9 mouse cellular contexts compared by ENCODE assay signal in genomic region chrX:48422986-48423385, GRCm38 (mm10). TPM values are rescaled to one million over a fixed set of nuclear protein-coding genes. Genes with fewer than 3 reads are reported as not detected.
DNase-seq lines count a peak whose midpoint lies in the region; ATAC-seq and TF ChIP-seq lines count a peak whose summit lies in the region.
"Had no signal": no experiment of that assay in that cellular context is flagged by ENCODE, and none has a peak within 500 bp of the region (broad histone marks: within the 10 kb centered on the region; RNA-seq: fewer than 3 reads in every experiment).

No protein-coding gene starts in this region.

- no peaks in the 10 kb centered on the region for H3K4me1 ChIP-seq in intestine, embryonic 14.5 days (replicated peaks; ENCODE audit: control insufficient read depth, insufficient read depth, low read length)
- H3K4me1 ChIP-seq in intestine, embryonic 15.5 days (replicated peaks): 0 out of 2 replicates have a peak, but pooled peaks cover 6% of the 10 kb centered on the region
- no peaks in the 10 kb centered on the region for H3K4me1 ChIP-seq in limb, embryonic 14.5 days (ENCODE audit: control insufficient read depth, insufficient read depth, low read length)
- H3K4me1 ChIP-seq: midbrain, embryonic 12.5 days had no signal

- H3K9ac ChIP-seq in intestine, embryonic 14.5 days (ENCODE audit: low read length): no peak overlapping the region
- no peak overlapping the region for H3K9ac ChIP-seq in intestine, embryonic 15.5 days
- no peak overlapping the region for H3K9ac ChIP-seq in limb, embryonic 14.5 days (ENCODE audit: low read depth, low read length, severe bottlenecking)
- H3K9ac ChIP-seq: midbrain, embryonic 12.5 days had no signal

- TF ChIP-seq POLR2A in limb, embryonic 14.5 days (IDR thresholded peaks at IDR 0.05; ENCODE audit: borderline replicate concordance, extremely low read depth, insufficient read depth, insufficient read length): no peak

- H3K27me3 ChIP-seq in intestine, embryonic 14.5 days (replicated peaks; ENCODE audit: control insufficient read depth, insufficient read depth, low read length): no peaks in the 10 kb centered on the region
- no peaks in the 10 kb centered on the region for H3K27me3 ChIP-seq in intestine, embryonic 15.5 days (replicated peaks)
- H3K27me3 ChIP-seq in limb, embryonic 14.5 days (ENCODE audit: control insufficient read depth, insufficient read depth, low read length): no peaks in the 10 kb centered on the region
- H3K27me3 ChIP-seq: midbrain, embryonic 12.5 days had no signal

- H3K4me2 ChIP-seq in intestine, embryonic 14.5 days (ENCODE audit: low read length): no peak overlapping the region
- no peak overlapping the region for H3K4me2 ChIP-seq in intestine, embryonic 15.5 days (replicated peaks)
- no peak overlapping the region for H3K4me2 ChIP-seq in limb, embryonic 14.5 days (replicated peaks; ENCODE audit: low read depth, low read length, severe bottlenecking)
- H3K4me2 ChIP-seq: midbrain, embryonic 12.5 days had no signal

- WGBS in intestine, embryonic 14.5 days: 34% methylated on average over 4 of the region's 4 CpGs
- 34% methylated on average over 4 of the region's 4 CpGs for WGBS in intestine, embryonic 15.5 days
- WGBS in limb, embryonic 14.5 days: 36% methylated on average over 4 of the region's 4 CpGs

- no peak for ATAC-seq in intestine, embryonic 14.5 days (replicated peaks; ENCODE audit: low FRiP score, low TSS enrichment, low read depth)
- ATAC-seq in intestine, embryonic 15.5 days: no peak
- ATAC-seq in limb, embryonic 14.5 days (ENCODE audit: low FRiP score, low read depth): no peak

- H3K27ac ChIP-seq in intestine, embryonic 14.5 days (ENCODE audit: low read depth): no peak overlapping the region
- H3K27ac ChIP-seq in intestine, embryonic 15.5 days: no peak overlapping the region
- H3K27ac ChIP-seq in limb, embryonic 14.5 days (replicated peaks; ENCODE audit: low read depth, low read length): no peak overlapping the region
- H3K27ac ChIP-seq: midbrain, embryonic 12.5 days had no signal

- no peak overlapping the region for H3K4me3 ChIP-seq in intestine, embryonic 14.5 days (ENCODE audit: low read depth, low read length)
- H3K4me3 ChIP-seq in intestine, embryonic 15.5 days (replicated peaks): no peak overlapping the region
- no peak overlapping the region for H3K4me3 ChIP-seq in limb, embryonic 14.5 days (replicated peaks; ENCODE audit: low read length)
- H3K4me3 ChIP-seq: midbrain, embryonic 12.5 days had no signal

- H3K36me3 ChIP-seq in intestine, embryonic 14.5 days (ENCODE audit: control insufficient read depth, insufficient read depth, low read length): no peaks in the 10 kb centered on the region; the same call in 1 of the 2 replicates
- H3K36me3 ChIP-seq in intestine, embryonic 15.5 days: no peaks in the 10 kb centered on the region
- H3K36me3 ChIP-seq in limb, embryonic 14.5 days (ENCODE audit: control insufficient read depth, insufficient read depth, low read length): no peaks in the 10 kb centered on the region
- H3K36me3 ChIP-seq: midbrain, embryonic 12.5 days had no signal

- DNase-seq in intestine, embryonic 14.5 days (ENCODE audit: low spot score): peak; percentile 82
- peak; percentile 85 for DNase-seq in NIH3T3 (ENCODE audit: low read depth)
- peak; percentile 85 for DNase-seq in embryo, embryonic 10.5 days (ENCODE audit: low spot score)
- peak; percentile 87 for DNase-seq in induced T-regulatory cell, adult 2 months (ENCODE audit: low read depth)
- peak; percentile 65 for DNase-seq in limb, embryonic 14.5 days (ENCODE audit: low spot score)
- peak; percentile 50 for DNase-seq in right cerebral cortex, adult 18-20 months
- DNase-seq in urinary bladder, postnatal 4 days (ENCODE audit: low spot score in 2 of 2): peak; percentile 49 to 75

- H3K9me3 ChIP-seq in intestine, embryonic 14.5 days (ENCODE audit: control insufficient read depth, low read length): no peaks in the 10 kb centered on the region
- no peaks in the 10 kb centered on the region for H3K9me3 ChIP-seq in intestine, embryonic 15.5 days
- H3K9me3 ChIP-seq in limb, embryonic 14.5 days (ENCODE audit: control insufficient read depth, low read length): no peaks in the 10 kb centered on the region
- H3K9me3 ChIP-seq: midbrain, embryonic 12.5 days had no signal

RNA-seq across cellular contexts. Expression of gene Elf4, which starts 39.9 kb away (rescaled TPM):
- 17.7 and 19.8 TPM in 2 replicates for polyA plus RNA-seq in intestine, embryonic 14.5 days (2014; fragmentation: Nextera tagmentation; extraction: Ambion mirVana)
- 13.0 and 13.9 TPM in 2 replicates for polyA plus RNA-seq in intestine, embryonic 15.5 days (2015; fragmentation: Nextera tagmentation; extraction: Ambion mirVana)
- polyA plus RNA-seq in limb, embryonic 14.5 days (2012; rRNA removed): 24.3 and 29.6 TPM in 2 replicates
- polyA plus RNA-seq in limb, embryonic 14.5 days (2014; fragmentation: Nextera tagmentation; extraction: Ambion mirVana): 11.1 and 12.0 TPM in 2 replicates
